Comparison of ENCODE assay signal across 8 mouse cellular contexts in the genomic region with DNA sequence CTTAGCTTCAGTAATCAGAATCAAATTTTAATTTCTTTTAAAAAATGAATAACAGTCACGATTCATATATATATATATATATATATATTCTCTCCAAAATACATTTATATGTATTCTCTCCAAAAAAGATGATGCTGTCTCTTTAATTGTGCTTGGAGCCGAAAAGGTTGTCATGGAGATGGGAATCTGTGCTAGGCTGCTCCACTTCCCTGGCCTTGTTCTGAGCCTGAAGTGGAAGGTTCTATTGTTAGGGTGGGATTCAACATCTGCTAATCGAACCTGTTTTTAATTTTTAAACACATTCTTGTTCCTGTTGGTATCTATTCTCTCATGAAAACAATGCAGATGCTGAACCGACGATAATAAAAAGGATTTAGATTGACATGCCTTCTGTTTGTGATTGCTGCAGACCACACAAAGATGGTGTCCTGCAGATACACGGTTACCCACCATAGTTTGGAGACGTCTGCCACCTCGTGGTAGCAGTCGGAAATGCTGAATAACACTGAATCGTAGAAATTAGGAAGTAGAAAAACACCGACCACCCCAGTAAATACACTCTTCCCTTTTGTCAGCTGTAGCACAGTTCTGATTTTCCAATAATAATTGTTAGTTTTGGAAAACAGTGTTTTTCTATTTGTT.
DNase-seq lines count a peak whose midpoint lies in the region; ATAC-seq and TF ChIP-seq lines count a peak whose summit lies in the region.

No protein-coding gene starts in this region.

- no peak overlapping the region for H3K27ac ChIP-seq in ES-E14 (ENCODE audit: insufficient read depth, low read depth, low read length, poor library complexity, severe bottlenecking)
- no peak overlapping the region for H3K27ac ChIP-seq in heart, postnatal 0 days (ENCODE audit: low read depth)
- H3K27ac ChIP-seq in liver, embryonic 11.5 days (ENCODE audit: low read depth, low read length) = no peak overlapping the region
- H3K27ac ChIP-seq in neural tube, embryonic 11.5 days (ENCODE audit: low read depth, low read length) = no peak overlapping the region

- no peaks in the 10 kb centered on the region for H3K4me1 ChIP-seq in ES-E14 (ENCODE audit: control insufficient read depth in 2 of 2, insufficient read depth in 2 of 2, low read length in 2 of 2, poor library complexity in 1 of 2)
- H3K4me1 ChIP-seq in heart, postnatal 0 days (ENCODE audit: control insufficient read depth, insufficient read depth) = no peaks in the 10 kb centered on the region
- H3K4me1 ChIP-seq in liver, embryonic 11.5 days (replicated peaks; ENCODE audit: control insufficient read depth, insufficient read depth, low read length) = no peaks in the 10 kb centered on the region; the same call in 1 of the 2 replicates
- H3K4me1 ChIP-seq in neural tube, embryonic 11.5 days (ENCODE audit: control insufficient read depth, insufficient read depth, low read length) = no peaks in the 10 kb centered on the region

- H3K4me2 ChIP-seq in heart, postnatal 0 days (ENCODE audit: low read depth, low read length) = no peak overlapping the region
- no peak overlapping the region for H3K4me2 ChIP-seq in liver, embryonic 11.5 days
- no peak overlapping the region for H3K4me2 ChIP-seq in neural tube, embryonic 11.5 days (ENCODE audit: low read depth)

- TF ChIP-seq EP300 in heart, postnatal 0 days (IDR thresholded peaks at IDR 0.05; ENCODE audit: low read depth) = no peak

- H3K36me3 ChIP-seq in ES-E14 (ENCODE audit: control insufficient read depth, insufficient read depth, low read length, poor library complexity, severe bottlenecking) = no peaks in the 10 kb centered on the region
- no peaks in the 10 kb centered on the region for H3K36me3 ChIP-seq in heart, postnatal 0 days (replicated peaks; ENCODE audit: control insufficient read depth, insufficient read depth, low read length)
- no peaks in the 10 kb centered on the region for H3K36me3 ChIP-seq in liver, embryonic 11.5 days (ENCODE audit: control insufficient read depth, insufficient read depth, low read length)
- no peaks in the 10 kb centered on the region for H3K36me3 ChIP-seq in neural tube, embryonic 11.5 days (ENCODE audit: control insufficient read depth, insufficient read depth, low read length)

- ATAC-seq in heart, postnatal 0 days (ENCODE audit: insufficient read depth, low read depth) = no peak
- no peak; the same call in 1 of the 2 replicates for ATAC-seq in liver, embryonic 11.5 days (replicated peaks; ENCODE audit: low FRiP score)
- ATAC-seq in neural tube, embryonic 11.5 days (ENCODE audit: insufficient read depth, low FRiP score, low TSS enrichment) = peak; percentile 89

- H3K9ac ChIP-seq in ES-E14 (ENCODE audit: insufficient read depth, low read depth, low read length, poor library complexity, severe bottlenecking) = no peak overlapping the region
- H3K9ac ChIP-seq in heart, postnatal 0 days (replicated peaks; ENCODE audit: low read depth, low read length) = no peak overlapping the region
- no peak overlapping the region for H3K9ac ChIP-seq in liver, embryonic 11.5 days (ENCODE audit: low read depth, low read length)
- no peak overlapping the region for H3K9ac ChIP-seq in neural tube, embryonic 11.5 days (ENCODE audit: low read length)

- DNase-seq in ES-E14 (ENCODE audit: low read depth, low spot score) = peak; percentile 70
- DNase-seq in brain, embryonic 18.5 days (ENCODE audit: low read depth, low spot score) = peak; percentile 73
- peak; percentile 42 for DNase-seq in fibroblast of lung, adult 2 months (ENCODE audit: low read depth)
- peak; percentile 46 for DNase-seq in heart, postnatal 0 days (ENCODE audit: low spot score)
- DNase-seq in kidney, postnatal 14 days = peak; percentile 68
- DNase-seq in liver, embryonic 11.5 days (ENCODE audit: low spot score) = peak; percentile 52
- DNase-seq in neural tube, embryonic 11.5 days (ENCODE audit: low spot score) = peak; percentile 82
- peak; percentile 6 for DNase-seq in thymus, postnatal 25 days

- peak; percentile 90 for TF ChIP-seq CTCF in heart, postnatal 0 days (IDR thresholded peaks at IDR 0.05; ENCODE audit: low read depth)

- no peak overlapping the region for H3K4me3 ChIP-seq in ES-E14 (ENCODE audit: insufficient read depth in 1 of 2, low read depth in 1 of 2, low read length in 2 of 2, poor library complexity in 1 of 2, severe bottlenecking in 1 of 2)
- no peak overlapping the region for H3K4me3 ChIP-seq in heart, postnatal 0 days (ENCODE audit: low read depth, low read length)
- H3K4me3 ChIP-seq in liver, embryonic 11.5 days (ENCODE audit: low read depth, low read length) = no peak overlapping the region
- no peak overlapping the region for H3K4me3 ChIP-seq in neural tube, embryonic 11.5 days (ENCODE audit: low read depth, low read length)

- H3K27me3 ChIP-seq in heart, postnatal 0 days (ENCODE audit: control insufficient read depth, insufficient read depth, low read length) = no peaks in the 10 kb centered on the region
- no peaks in the 10 kb centered on the region for H3K27me3 ChIP-seq in liver, embryonic 11.5 days (replicated peaks; ENCODE audit: control insufficient read depth, insufficient read depth, low read length)
- H3K27me3 ChIP-seq in neural tube, embryonic 11.5 days (ENCODE audit: control insufficient read depth, insufficient read depth, low read length) = no peaks in the 10 kb centered on the region

- no peaks in the 10 kb centered on the region for H3K9me3 ChIP-seq in ES-E14 (ENCODE audit: control insufficient read depth, insufficient read depth, low read depth, low read length)
- no peaks in the 10 kb centered on the region for H3K9me3 ChIP-seq in heart, postnatal 0 days (replicated peaks; ENCODE audit: control insufficient read depth, low read length)
- no peaks in the 10 kb centered on the region for H3K9me3 ChIP-seq in liver, embryonic 11.5 days (ENCODE audit: control insufficient read depth, low read length)
- no peaks in the 10 kb centered on the region for H3K9me3 ChIP-seq in neural tube, embryonic 11.5 days (ENCODE audit: control insufficient read depth, low read length)

- 17% methylated on average over 11 of the region's 11 CpGs for WGBS in heart, postnatal 0 days
- 16% methylated on average over 11 of the region's 11 CpGs for WGBS in liver, embryonic 11.5 days
- WGBS in neural tube, embryonic 11.5 days = 20% methylated on average over 11 of the region's 11 CpGs

- in situ Hi-C loops in ES-E14 (cut with MboI; ENCODE audit: low sequenced_read_pairs in 2 of 2, unreplicated experiment in 2 of 2) = loop anchor here in 1 of 2 experiments (10.0 to 25.0 kb wide), 2 partner anchors 314 to 526 kb away; no protein-coding TSS in a partner anchor

TF ChIP-seq in ES-E14, 5 proteins besides CTCF, POLR2A, EP300 and RAD21:
- TF ChIP-seq HCFC1 (IDR thresholded peaks at IDR 0.05; ENCODE audit: borderline replicate concordance, insufficient read depth, low read length) (no peak), MAFK (IDR thresholded peaks at IDR 0.05; ENCODE audit: insufficient read depth, low read depth, low read length) (peak; percentile 40; the same call in 1 of the 2 replicates), ZC3H11A (IDR thresholded peaks at IDR 0.05; ENCODE audit: borderline replicate concordance, low read depth, low read length) (peak; percentile 98)

Comparison
In these comparisons a context has a peak if more than half of its experiments do, and no peak if none do; other contexts are left out.
1. DNase-seq: peak in every context shown above with its lines; median percentile 82 in neural tube, embryonic 11.5 days; 73 in brain, embryonic 18.5 days; 70 in ES-E14; 68 in kidney, postnatal 14 days; 52 in liver, embryonic 11.5 days; 46 in heart, postnatal 0 days; 42 in fibroblast of lung, adult 2 months; 6 in thymus, postnatal 25 days.